Mouse (Mus musculus) lung, postnatal 4 days (tissue): Measurements from ENCODE around the gene Olfr221.
A peak's percentile ranks its signal among the peaks of the same experiment; 100 is the strongest.
"Not testable (repeated sequence)": the region's sequence is repeated elsewhere in the genome, so short reads cannot be mapped to it uniquely, and the experiment has no call there.

ENCODE experiments used
- DNase-seq, 2 experiments: peaks; one replicate each; pipeline ENCODE4 v3.0.0; 2021

Olfr221 gene

GRCm38 (mm10) chr14:52042359-52042758, at the start of gene Olfr221:
Gene Olfr221 (minus strand): TSS chr14:52042459.
- not testable (repeated sequence) for DNase-seq

- DNase-seq = no peak
Observed at GRCm38 (mm10) chr14:52083083-52083482, 40.8 kb upstream of the Olfr221 start.

- no peak for DNase-seq
Observed at GRCm38 (mm10) chr14:52071599-52072137, 29.4 kb upstream of the Olfr221 start.

GRCm38 (mm10) chr14:52066135-52066534, 23.9 kb upstream of the Olfr221 start:
- no peak for DNase-seq

- DNase-seq = no peak
Observed at GRCm38 (mm10) chr14:52061798-52062197, 19.5 kb upstream of the Olfr221 start.

GRCm38 (mm10) chr14:52060800-52061199, 18.5 kb upstream of the Olfr221 start:
- DNase-seq = no peak

GRCm38 (mm10) chr14:52059982-52060381, 17.7 kb upstream of the Olfr221 start:
- DNase-seq = no peak

- DNase-seq = not testable (repeated sequence)
Observed at GRCm38 (mm10) chr14:52052720-52053119, 10.5 kb upstream of the Olfr221 start.

GRCm38 (mm10) chr14:52045966-52046565, 3.8 kb upstream of the Olfr221 start:
- DNase-seq = no peak

- DNase-seq = peak in 1 of 2 experiments; percentile 35
Observed at GRCm38 (mm10) chr14:52044901-52045678, 2.8 kb upstream of the Olfr221 start.

- DNase-seq = no peak
Observed at GRCm38 (mm10) chr14:52043446-52043845, 1.2 kb upstream of the Olfr221 start.

GRCm38 (mm10) chr14:52039332-52039731, 2.9 kb downstream of the Olfr221 start:
- DNase-seq = no peak

- no peak for DNase-seq
Observed at GRCm38 (mm10) chr14:52035926-52036325, 6.3 kb downstream of the Olfr221 start.

GRCm38 (mm10) chr14:52026342-52026741, 15.9 kb downstream of the Olfr221 start:
- DNase-seq = no peak

GRCm38 (mm10) chr14:52024133-52024532, 18.1 kb downstream of the Olfr221 start:
- no peak for DNase-seq

GRCm38 (mm10) chr14:52022709-52023459, 19.4 kb downstream of the Olfr221 start:
- DNase-seq = peak; percentile 94

GRCm38 (mm10) chr14:52022244-52022708, 20.0 kb downstream of the Olfr221 start:
- DNase-seq = no peak

GRCm38 (mm10) chr14:52021568-52022212, 20.6 kb downstream of the Olfr221 start:
- DNase-seq = no peak

- no peak for DNase-seq
Observed at GRCm38 (mm10) chr14:52021138-52021529, 21.1 kb downstream of the Olfr221 start.

- DNase-seq = peak; percentile 85 to 91
Observed at GRCm38 (mm10) chr14:52020486-52021137, 21.6 kb downstream of the Olfr221 start, which contains the start of gene Zfp219. Gene Zfp219 (minus strand): TSS chr14:52020733.

GRCm38 (mm10) chr14:52019590-52020340, 22.5 kb downstream of the Olfr221 start:
- DNase-seq = peak; percentile 98 to 99
